Mouse (Mus musculus) lung, postnatal 25 days (tissue): ENCODE data around the gene Ipo13.
A peak's percentile ranks its signal among the peaks of the same experiment; 100 is the strongest.

ENCODE experiments used
- DNase-seq: peaks from one replicate; pipeline ENCODE4 v3.0.0; 2022; ENCODE audit warnings: low spot score

The Ipo13 gene

GRCm38 (mm10) chr4:117882701-117883691 is 31.8 kb downstream of the Ipo13 start, which contains the start of gene B4galt2:
Gene B4galt2 (minus strand): TSS chr4:117883487.
- no peak for DNase-seq

GRCm38 (mm10) chr4:117878703-117879102 is 36.1 kb downstream of the Ipo13 start:
- no peak for DNase-seq

- no peak for DNase-seq
These were observed 36.5 kb downstream of the Ipo13 start for GRCm38 (mm10) chr4:117878301-117878700.

GRCm38 (mm10) chr4:117873615-117874014 is 41.2 kb downstream of the Ipo13 start:
- no peak for DNase-seq

DNA sequence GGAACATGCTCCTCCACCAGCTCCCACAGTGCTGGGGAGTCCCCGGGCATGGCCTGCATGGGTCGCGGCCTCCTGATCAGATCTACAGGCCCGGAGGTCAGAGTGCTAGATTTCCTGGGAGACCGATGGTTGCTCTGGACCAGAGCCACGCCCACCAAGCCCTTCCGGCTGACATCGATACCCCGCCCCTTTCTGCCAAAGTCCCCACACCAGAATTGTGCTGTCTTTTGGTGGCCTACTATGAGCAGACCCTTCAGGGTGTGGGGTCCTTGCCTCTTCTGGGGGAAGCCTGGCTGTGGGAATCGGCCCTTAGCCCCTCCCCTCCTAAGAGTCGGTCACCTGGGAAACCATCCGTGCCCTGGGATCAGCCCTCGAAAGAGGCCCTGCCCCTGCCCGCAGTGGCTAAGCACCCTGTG is 42.3 kb downstream of the Ipo13 start, which contains the start of gene Ccdc24:
Gene Ccdc24 (minus strand): TSS at position 87 of the 416 bp plus-strand sequence.
- no peak for DNase-seq

DNA sequence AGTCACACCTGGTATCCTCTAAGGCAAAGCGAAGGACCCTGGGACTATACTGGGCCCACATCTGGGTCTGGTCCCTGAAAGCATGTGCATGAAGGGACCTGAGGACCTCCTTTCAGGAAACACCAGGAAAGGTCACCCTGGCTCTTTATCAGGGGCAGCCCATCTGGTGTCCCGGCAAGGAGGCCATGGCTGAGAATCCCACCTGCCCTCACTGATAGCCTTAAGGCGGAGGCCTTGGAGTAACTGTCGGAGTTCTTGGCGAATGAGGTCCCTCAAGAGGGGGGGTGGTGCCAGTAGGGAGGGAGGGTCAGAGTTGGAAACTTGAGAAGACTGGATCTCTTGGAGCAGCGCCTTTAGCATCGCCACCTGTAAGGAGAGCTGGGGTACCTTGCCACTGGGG is 43.0 kb downstream of the Ipo13 start:
- no peak for DNase-seq

DNA sequence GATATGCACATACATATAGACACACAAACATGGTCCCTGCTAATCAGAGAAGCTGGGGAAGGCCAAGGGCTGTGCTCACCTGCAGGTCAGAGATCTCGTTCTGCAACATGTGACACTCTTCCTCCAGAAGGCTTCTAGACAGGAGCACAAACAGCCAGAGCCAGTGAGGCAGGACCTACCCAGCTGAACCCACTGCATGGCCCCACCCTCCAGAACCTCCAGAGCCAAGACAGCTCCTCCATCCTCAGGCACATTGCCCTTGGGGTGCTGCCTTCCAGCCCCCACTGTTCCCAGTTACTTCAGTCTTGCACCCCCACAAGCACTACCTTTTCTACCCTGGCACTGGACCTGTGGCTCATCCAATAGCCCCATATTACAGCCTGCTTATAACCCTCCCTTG is 44.4 kb downstream of the Ipo13 start:
- DNase-seq, result no peak

DNA sequence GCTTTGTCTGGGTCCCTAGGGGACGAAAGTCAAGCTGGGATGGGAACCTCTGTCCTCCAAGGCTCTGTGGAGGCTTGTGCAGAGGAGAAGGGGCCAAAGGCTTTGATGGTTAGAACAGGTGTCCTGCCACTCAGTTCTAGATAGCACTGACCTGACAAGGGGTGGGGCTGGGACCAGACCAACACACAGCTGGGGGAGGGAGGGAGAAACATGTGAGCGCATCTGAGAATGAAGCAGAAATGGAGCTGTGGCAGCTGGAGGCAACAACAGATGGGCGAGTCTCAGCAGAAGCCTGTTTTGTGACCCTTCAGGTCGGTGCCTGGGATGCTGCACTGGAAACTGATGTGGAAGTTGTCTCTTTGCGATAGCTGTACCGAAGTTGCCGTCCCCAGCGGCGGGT is 45.5 kb downstream of the Ipo13 start:
- DNase-seq, result no peak

- peak; percentile 49 for DNase-seq
These were observed 47.0 kb downstream of the Ipo13 start for GRCm38 (mm10) chr4:117867823-117868222.

DNA sequence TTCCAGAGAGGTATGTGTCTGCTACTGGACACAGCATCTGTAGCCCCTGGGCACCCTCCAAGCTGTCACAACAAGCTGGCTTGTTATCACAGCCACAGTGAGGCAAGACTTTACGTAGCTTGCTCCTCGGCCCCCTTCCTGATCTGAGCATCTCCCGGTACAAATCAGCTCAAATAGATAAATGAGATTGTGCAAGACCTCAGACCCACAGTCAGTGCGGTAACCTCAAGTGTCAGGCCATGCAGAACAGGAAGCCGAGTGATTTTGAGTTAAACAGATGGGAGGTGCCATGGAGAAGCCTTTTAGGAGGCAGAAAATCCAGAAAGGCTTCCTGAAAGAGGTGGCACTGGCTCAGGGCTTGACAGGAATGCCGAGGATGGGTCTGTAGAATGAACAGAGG is 47.8 kb downstream of the Ipo13 start:
- DNase-seq, result no peak

DNA sequence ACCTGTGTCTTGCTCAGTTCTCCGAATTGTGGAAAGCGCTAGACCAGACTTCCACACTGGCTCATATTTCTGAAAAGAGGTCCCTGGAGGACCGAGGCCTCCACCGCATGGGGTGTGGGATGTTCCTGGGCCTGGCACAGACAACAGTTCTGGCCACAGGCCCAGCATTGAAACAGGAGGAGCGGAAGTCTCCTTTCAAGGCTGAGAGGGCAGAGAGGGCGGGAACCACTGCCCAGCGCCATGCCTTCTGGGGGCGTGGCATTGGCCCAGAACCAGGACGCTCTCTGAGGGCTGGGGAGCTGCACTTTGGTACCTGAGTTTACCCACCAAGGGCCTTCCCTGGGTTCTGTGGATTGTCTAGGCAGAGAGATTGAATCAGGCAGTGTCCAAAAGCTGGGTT is 48.7 kb downstream of the Ipo13 start:
- peak; percentile 87 for DNase-seq

DNA sequence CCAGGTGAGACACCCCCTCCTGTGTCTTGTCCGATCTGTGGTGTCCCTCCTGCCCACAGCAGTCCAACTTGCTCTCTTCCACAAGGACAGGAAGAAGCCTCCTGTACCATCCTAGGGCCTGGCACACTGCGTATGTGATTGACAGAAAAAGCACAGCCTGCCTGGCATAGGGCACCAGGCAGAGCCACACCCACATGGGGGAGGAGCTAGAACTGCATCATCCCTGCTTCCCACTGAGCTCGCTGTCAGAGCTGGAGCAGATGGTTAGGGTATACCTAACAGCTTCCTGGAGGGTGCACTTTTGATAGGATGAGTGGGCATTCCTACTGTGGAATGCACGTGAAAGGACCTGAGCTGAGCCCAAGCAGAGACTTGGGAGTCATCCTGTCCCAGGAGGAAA is 52.0 kb downstream of the Ipo13 start:
- DNase-seq, result no peak

DNA sequence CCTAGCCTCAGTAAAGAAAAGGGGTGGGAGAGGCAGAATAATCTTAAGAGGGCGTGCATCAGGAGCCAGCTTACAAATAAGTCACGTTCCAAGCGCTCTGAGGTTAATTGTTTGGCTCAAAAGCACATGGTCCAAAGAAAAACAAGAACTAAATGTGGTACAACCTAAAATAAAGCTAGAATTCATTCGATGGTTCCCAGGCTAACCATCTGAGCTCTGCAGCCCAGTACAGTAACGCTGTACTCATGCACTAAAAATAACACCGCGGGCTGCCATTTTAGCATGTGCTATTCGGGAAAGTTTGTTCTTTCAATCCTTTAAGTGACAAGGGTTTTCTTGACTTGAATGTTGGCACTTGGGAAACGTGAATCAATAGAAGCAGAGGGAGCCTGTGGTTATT is 54.2 kb downstream of the Ipo13 start:
- DNase-seq, result no peak

DNA sequence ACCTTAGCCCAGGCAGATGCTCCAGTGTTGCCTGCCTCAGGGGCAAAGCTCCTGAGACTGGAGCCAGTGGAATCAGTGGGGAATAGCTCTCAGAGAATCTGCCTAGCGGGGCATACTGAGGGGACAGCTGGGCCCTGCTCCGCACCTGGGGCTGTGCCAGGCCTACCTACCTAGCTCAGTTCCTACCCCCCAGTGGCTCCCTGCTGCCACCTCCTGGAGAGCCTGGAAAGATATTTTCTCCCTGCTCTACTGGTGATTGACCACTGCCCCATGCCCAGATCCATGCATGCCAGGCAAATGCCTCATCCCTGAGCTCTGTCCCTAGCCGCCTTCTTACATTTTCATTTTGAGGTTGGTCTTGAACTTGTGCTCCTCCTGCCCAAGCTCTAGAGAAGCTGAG is 56.0 kb downstream of the Ipo13 start:
- DNase-seq, result peak; percentile 68

- DNase-seq, result no peak
These were observed 59.7 kb downstream of the Ipo13 start for GRCm38 (mm10) chr4:117855146-117855545.

DNA sequence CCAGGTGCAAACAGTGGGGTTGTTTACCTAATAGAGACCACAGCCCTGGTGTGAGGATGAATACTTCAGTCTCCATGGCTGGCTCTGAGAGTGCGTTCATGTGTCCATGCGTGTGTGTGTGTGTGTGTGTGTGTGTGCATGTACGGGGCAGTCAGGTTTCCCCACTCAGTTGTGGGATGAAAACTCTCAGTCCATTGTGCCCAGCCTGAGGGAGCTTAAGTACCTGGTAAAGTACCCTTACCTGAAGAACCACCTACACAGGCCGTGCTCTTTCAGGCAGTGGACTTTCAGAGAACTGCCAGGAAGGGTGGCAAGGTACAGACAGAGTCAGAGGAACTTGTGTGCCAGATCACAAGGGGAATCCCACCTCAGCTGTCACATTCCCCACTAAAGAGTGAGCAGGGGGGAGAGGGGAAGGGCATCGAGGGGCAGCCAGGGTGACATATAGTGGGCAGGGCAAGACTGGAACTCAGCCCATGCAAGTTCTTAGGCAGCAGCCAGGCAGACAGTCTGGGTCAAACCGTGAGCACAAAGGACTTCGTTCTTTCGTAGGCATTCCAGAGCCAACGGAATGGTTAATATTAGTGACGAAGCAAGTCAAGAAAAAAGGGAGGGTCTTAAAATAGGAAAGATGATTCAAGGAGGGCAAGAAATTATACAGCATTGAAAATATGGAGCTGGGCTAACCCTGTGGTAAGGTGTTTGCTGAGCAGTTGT is 62.5 kb downstream of the Ipo13 start:
- DNase-seq, result no peak

DNA sequence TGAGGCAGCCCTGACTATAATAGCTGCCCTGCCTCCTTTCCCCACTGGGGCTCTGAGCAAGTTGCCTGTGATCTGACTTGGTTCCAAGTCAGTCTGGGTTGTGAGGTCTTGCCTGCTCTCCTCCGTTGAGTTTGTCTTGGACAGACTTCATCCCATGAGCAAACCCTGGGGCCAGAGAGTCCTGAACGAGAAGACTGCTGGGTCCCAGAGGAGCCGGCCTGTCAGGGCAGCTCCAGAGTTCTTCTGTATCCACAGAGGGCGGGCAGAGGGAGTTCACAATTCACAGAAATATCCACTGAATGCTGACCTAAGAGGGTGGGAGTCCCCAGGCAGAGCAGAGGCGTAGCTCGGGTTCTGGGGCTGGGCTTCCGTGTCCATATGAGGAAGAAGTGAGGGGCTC is 63.9 kb downstream of the Ipo13 start:
- DNase-seq, result no peak

DNA sequence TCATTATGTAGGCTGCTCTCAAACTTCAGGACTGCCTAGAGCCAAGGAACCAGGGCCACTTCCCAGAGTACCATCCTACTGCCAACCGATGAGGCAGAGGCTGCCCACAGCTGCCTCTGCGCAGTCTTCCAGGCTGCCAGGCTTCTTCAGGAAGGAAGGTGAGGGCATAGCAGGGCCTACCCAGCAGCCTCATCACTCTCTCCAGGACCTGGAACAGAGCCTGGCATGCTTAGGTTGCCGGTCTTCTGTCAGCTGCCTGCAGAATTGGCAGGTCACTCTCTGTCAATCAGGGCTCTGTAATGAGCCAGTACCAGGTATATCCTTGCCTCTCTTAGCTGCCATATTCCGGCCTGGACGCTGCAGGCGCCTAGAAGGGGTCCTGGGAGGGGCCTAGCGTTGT is 64.6 kb downstream of the Ipo13 start:
- DNase-seq, result no peak

DNA sequence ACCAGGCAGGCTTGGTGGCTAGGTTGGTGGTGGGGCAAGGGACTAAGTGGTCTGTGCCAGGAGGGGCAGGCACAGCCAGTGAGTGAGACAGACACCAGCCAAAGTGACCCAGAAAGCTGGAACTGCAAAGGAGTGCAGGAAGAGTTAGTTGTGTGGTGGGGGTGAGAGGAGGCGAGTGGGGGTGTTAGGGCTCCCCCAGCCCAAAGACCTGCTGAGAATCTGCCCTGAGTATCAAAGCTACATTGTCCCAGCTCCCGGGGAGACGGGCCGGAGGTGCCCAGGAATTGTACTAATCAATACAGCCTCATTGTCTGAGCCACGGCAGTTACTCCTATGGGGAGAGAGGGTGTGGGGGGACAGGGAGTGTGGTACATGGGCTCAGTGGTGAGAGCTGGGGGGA is 65.3 kb downstream of the Ipo13 start:
- no peak for DNase-seq

DNA sequence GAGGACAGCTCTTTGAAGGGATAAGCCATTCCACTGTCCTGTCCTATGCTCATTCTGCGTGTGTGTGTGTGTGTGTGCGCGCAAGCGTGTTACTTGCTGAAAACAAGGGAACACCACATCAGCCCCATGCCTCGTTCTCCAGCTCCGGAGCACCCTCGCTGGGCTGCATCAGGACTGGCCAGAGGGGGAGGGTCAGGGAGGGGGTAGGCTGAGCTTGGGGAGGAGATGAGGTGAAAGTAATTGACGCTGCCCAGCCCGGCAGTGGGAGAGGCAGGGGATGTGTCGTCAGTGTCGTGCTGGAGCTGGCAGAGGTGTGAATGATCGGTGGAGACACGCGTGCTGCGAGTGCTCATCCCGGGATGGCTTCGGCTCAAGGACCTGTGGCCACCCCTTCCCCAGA is 65.7 kb downstream of the Ipo13 start:
- no peak for DNase-seq

DNA sequence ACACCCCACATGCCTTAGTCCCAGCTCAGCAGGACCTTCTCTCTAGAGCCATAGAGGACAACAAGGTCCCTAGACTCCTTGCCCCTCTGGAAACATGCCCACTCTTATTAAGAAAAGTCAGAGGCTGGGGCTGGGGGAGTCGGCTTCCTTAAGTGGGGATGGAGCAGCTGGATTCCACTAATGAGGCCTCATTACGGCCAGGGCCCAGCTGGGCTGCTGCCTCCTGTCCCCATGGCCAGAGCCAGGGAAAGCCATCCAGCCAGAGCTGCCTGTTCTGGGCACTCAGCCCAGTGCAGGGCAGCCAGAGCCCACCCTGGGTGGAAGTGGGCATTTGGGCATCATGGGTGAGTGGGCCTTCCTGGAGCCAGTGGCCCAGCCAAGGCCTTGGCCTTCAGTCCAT is 67.8 kb downstream of the Ipo13 start:
- no peak for DNase-seq

DNA sequence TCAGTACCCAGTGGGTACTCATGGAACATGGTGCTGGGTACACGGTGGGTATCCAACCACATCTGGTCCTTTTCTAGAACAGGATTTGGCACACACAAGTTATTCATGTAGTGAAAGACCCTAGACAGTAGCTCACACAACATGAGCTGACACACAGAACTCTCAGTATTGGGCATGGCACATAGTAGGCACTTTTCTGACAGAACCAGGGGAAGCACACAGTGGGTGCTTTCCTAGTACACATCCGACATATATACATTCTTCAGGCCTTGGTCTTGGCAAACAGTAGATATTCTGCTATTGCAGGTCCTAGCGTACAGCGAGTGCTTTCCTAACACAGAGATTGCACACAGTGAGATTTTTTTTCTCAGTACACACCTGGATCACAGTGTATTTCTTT is 68.5 kb downstream of the Ipo13 start:
- no peak for DNase-seq

DNA sequence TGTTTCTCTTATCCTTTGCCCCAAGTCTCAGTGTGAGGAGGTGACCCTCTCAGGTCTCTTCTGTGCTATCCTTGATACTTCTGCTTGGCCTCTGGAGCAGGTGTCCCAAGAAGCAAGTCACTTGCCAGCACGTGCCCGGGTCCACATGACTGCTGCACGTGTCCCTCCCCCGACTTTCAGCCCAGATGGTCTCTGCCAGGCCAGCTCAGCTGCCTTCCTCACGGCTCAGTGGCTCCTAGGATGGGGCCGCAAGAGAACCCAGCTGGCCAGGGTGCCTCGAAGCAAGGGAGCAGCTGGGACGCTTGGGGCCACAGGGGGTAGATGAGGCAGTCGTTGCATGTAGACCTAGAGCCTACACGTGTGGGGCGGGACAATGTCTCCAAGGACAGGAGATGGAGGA is 69.5 kb downstream of the Ipo13 start:
- DNase-seq, result no peak
